Mouse (Mus musculus): ENCODE measurements around the gene Gm8797.
"Not testable (repeated sequence)": the region's sequence is repeated elsewhere in the genome, so short reads cannot be mapped to it uniquely, and the experiment has no call there.

GRCm38 (mm10) chr3:5750506-5750905, at the start of gene Gm8797:
- not testable (repeated sequence) for TF ChIP-seq CTCF (IDR thresholded peaks at IDR 0.05); POLR2A (IDR thresholded peaks at IDR 0.05; ENCODE audit: insufficient read depth, low read depth, low read length)
